Mouse (Mus musculus): Measurements from ENCODE around the gene Cd99l2. TPM values are rescaled to one million over a fixed set of nuclear protein-coding genes. Genes with fewer than 3 reads are reported as not detected.
"Not testable (repeated sequence)": the region's sequence is repeated elsewhere in the genome, so short reads cannot be mapped to it uniquely, and the experiment has no call there.

Gene Cd99l2
- polyA plus RNA-seq, 1 experiment, result 6.2 TPM

DNA sequence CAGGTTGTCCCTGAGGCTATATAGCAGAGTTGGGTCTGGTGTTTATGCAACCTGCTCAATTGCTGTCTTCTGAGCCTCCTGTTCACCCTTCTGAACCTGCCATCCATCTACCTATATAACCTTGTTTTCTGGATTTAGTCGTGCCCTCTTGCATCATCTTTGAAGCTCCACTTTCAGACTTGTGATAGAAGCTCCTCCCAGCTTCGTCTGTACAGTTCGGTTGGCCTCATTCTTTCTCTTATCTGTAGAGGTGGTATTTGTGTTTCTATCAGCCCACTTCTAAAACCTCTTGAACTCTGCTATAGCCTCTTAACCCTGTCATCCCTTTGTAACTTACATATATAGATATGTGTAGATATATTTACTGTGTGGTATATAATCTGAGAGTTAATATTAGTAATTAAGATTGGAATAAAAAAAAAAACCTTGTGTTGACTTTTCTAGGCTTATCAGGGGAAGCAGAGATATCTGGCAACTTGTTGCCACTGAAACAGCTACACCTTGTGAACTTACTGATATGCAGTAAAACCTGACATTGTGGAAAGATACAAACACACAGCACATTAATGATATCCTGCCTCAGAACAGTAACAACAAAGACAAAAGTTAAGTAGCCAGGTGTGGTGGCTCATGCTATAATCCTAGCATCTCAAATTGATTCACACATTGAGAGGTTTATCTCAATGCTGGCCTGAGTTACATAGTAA, 33.1 kb upstream of the Cd99l2 start:
- TF ChIP-seq POLR2A (IDR thresholded peaks at IDR 0.05; ENCODE audit: borderline replicate concordance, control insufficient read depth, low read depth, low read length), result no peak
- no peak for TF ChIP-seq CTCF (IDR thresholded peaks at IDR 0.05; ENCODE audit: control insufficient read depth, insufficient read depth, low read length)
- no peaks in the 10 kb centered on the region for H3K4me1 ChIP-seq (ENCODE audit: control insufficient read depth, insufficient read depth, low read length)
- no peak overlapping the region for H3K27ac ChIP-seq (ENCODE audit: control insufficient read depth, insufficient read depth, low read depth, low read length, poor library complexity)
- 45% methylated on average over 3 of the region's 3 CpGs for WGBS
- H3K4me3 ChIP-seq (replicated peaks; ENCODE audit: control insufficient read depth, low read depth, low read length), result no peak overlapping the region

DNA sequence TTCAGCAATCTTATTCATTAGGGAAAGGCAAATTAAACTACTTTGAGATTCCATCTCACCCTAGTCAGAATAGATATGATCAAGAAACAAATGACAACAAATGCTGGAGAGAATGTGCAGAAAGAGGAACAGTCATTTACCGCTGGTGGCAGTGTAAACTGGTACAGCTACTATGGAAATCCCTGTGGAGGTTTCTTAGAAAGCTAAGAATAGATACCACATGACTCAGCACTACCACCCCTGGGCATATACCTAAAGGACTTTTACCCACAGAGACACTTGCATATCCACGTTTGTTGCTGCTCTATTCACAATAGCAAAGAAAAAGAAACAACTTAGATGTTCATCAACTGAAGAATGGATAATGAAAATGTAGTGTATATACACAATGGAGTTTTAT, 31.7 kb upstream of the Cd99l2 start:
- H3K27ac ChIP-seq (ENCODE audit: control insufficient read depth, insufficient read depth, low read depth, low read length, poor library complexity), result no peak overlapping the region
- 17% methylated on average over 2 of the region's 2 CpGs for WGBS
- TF ChIP-seq POLR2A (IDR thresholded peaks at IDR 0.05; ENCODE audit: borderline replicate concordance, control insufficient read depth, low read depth, low read length) (no peak), CTCF (IDR thresholded peaks at IDR 0.05; ENCODE audit: control insufficient read depth, insufficient read depth, low read length) (no peak)

DNA sequence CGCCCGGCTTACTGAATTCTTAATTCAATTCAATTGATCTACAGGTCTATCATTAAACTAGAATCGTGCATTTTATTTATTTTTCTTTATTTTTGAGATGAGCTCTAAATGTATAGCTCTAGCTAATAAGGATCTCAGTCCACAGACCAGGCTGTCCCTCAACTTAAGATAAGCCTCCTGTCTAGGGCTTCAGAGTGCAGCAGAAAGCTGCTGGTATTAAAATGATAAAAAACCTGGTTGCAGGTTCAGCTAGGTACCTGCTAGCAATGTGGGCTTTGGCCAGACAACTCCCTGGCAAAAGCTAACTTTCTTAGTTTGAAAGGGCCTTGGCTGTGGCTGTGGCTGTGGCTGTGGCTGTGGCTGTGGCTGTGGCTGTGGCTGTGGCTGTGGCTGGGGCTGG, 30.2 kb upstream of the Cd99l2 start:
- Histone ChIP-seq H3K27ac (ENCODE audit: control insufficient read depth, insufficient read depth, low read depth, low read length, poor library complexity) (no peak overlapping the region), H3K4me3 (replicated peaks; ENCODE audit: control insufficient read depth, low read depth, low read length) (no peak overlapping the region), H3K4me1 (ENCODE audit: control insufficient read depth, insufficient read depth, low read length) (no peaks in the 10 kb centered on the region)
- WGBS, result 88% methylated on average over 3 of the region's 3 CpGs
- TF ChIP-seq CTCF (IDR thresholded peaks at IDR 0.05; ENCODE audit: control insufficient read depth, insufficient read depth, low read length) (no peak), POLR2A (IDR thresholded peaks at IDR 0.05; ENCODE audit: borderline replicate concordance, control insufficient read depth, low read depth, low read length) (no peak)

More for the DNA sequence above, 31.7 kb upstream of the Cd99l2 start:
- Histone ChIP-seq H3K4me1 (ENCODE audit: control insufficient read depth, insufficient read depth, low read length) (no peaks in the 10 kb centered on the region), H3K4me3 (replicated peaks; ENCODE audit: control insufficient read depth, low read depth, low read length) (no peak overlapping the region)

DNA sequence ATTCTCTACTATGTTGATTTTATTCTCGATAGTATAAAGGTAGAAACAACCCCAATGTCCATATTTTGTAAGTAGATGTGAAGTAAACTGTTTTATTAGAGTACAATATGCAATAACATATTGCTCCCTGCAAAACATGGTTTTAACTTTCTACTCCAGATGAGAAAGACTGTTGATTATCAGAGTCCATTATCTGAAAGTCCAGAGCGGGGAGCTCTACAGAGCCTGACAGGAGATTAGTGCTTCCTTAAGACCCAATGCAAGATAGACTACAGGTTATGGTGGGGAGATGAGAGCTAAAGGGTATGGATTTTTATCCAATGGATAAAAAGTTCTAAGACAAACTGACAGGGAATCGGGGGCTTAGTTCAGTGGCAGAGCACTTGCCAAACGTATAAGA, 26.6 kb upstream of the Cd99l2 start:
- no peak for TF ChIP-seq CTCF (IDR thresholded peaks at IDR 0.05; ENCODE audit: control insufficient read depth, insufficient read depth, low read length)
- no peak for TF ChIP-seq POLR2A (IDR thresholded peaks at IDR 0.05; ENCODE audit: borderline replicate concordance, control insufficient read depth, low read depth, low read length)
- 70% methylated on average over 4 of the region's 4 CpGs for WGBS
- Histone ChIP-seq H3K4me3 (replicated peaks; ENCODE audit: control insufficient read depth, low read depth, low read length) (no peak overlapping the region), H3K27ac (ENCODE audit: control insufficient read depth, insufficient read depth, low read depth, low read length, poor library complexity) (no peak overlapping the region), H3K4me1 (ENCODE audit: control insufficient read depth, insufficient read depth, low read length) (no peaks in the 10 kb centered on the region)

DNA sequence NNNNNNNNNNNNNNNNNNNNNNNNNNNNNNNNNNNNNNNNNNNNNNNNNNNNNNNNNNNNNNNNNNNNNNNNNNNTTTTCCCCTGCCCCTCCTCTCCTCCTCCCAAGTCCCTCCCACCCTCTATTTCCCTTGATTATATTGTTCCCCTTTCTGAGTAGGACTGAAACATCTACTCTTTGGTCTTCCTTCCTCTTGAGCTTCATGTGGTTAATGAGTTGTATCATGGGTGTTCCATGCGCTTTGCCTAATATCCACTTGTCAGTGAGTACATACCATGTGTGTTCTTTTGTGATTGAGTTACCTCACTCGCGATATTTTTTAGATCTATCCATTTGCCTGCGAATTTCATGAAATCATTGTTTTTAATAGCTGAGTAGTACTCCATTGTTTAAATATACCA, 13.9 kb upstream of the Cd99l2 start:
- not testable (repeated sequence) for H3K27ac ChIP-seq (ENCODE audit: control insufficient read depth, insufficient read depth, low read depth, low read length, poor library complexity); H3K4me3 ChIP-seq (replicated peaks; ENCODE audit: control insufficient read depth, low read depth, low read length); H3K4me1 ChIP-seq (ENCODE audit: control insufficient read depth, insufficient read depth, low read length)
- WGBS, result 56% methylated on average over 4 of the region's 4 CpGs

DNA sequence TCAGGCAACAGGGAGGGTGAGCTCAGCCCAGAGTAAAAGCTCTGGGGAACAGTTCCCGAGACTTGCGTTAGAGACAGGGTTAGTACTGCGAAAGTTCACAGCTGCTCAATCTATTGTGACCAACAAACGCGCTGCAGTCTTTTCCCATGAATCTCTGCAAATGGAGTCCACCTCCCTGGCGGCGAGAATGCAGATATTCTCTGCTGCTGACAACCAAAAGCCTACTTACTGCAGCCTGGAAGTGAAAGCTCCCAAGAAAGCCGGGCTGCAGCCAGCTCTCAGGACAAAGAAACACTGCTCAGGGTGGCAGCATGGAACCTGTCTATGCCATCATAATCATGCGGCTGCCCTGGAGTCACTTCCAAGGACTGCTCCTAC, 619 bp upstream of the Cd99l2 start:
- peak overlapping the region; percentile 75 for H3K4me3 ChIP-seq (replicated peaks; ENCODE audit: control insufficient read depth, low read depth, low read length)
- no peak for TF ChIP-seq CTCF (IDR thresholded peaks at IDR 0.05; ENCODE audit: control insufficient read depth, insufficient read depth, low read length)
- TF ChIP-seq POLR2A (IDR thresholded peaks at IDR 0.05; ENCODE audit: borderline replicate concordance, control insufficient read depth, low read depth, low read length), result no peak
- no peak overlapping the region for H3K27ac ChIP-seq (ENCODE audit: control insufficient read depth, insufficient read depth, low read depth, low read length, poor library complexity)
- no peaks in the 10 kb centered on the region for H3K4me1 ChIP-seq (ENCODE audit: control insufficient read depth, insufficient read depth, low read length)
- WGBS, result 19% methylated on average over 9 of the region's 9 CpGs

DNA sequence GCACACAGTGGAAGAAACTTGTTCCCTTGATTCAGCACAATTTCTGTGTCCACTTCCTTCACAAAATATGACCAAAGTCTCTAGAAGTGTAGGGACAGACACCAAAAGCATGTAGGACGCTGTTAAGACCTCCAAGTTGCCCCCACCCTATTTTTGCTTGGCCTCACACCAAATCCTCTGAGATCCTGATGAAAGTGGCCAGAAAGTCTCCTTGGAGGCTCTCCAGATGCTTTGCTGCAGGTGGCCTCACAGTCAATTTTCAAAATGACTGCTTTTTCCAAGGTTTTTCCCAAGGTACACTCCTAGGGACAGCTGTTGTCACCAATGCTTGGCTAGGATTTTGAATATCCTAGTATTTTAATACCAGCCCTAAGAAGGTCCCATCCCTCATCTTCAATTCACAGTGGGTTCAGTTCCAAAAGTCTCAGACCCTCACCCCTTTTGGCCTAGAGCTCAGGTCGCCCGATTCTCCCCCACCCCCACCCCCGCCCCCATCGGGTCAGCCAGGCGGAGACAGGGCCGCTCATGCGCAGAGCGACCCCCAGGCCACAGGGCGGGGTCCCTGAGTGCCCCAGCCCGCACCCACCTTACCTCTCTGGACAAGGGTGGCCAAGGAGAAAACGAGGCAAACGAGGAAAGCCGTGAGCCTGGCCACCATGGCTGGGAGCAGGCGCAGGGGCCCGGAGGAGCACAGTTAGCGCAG, 567 bp downstream of the Cd99l2 start:
- TF ChIP-seq CTCF (IDR thresholded peaks at IDR 0.05; ENCODE audit: control insufficient read depth, insufficient read depth, low read length) (no peak), POLR2A (IDR thresholded peaks at IDR 0.05; ENCODE audit: borderline replicate concordance, control insufficient read depth, low read depth, low read length) (no peak)
- 24% methylated on average over 17 of the region's 17 CpGs for WGBS
- peak overlapping the region; percentile 75 for H3K4me3 ChIP-seq (replicated peaks; ENCODE audit: control insufficient read depth, low read depth, low read length)
- no peaks in the 10 kb centered on the region for H3K4me1 ChIP-seq (ENCODE audit: control insufficient read depth, insufficient read depth, low read length)
- peak overlapping the region; percentile 55; the same call in 1 of the 2 replicates for H3K27ac ChIP-seq (ENCODE audit: control insufficient read depth, insufficient read depth, low read depth, low read length, poor library complexity)

DNA sequence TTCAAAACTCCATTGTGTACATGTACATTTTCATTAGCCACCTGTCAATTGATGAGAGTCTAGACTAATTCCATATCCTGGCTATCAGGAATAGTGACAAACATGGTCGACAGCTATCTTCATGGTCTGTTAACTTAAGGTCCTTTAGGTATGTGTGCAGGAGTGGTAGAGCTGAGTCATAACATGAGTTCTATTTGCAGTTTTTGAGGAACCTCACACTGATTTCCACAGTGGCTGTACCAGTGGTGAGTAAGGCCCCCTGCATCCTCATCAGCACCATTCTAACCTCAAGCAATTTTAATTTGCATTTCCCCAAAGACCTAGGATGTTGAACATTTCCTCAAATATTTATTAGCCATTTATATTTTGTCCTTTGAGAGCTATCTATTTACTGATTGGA, 3.3 kb downstream of the Cd99l2 start:
- H3K4me1 ChIP-seq (ENCODE audit: control insufficient read depth, insufficient read depth, low read length), result no peaks in the 10 kb centered on the region
- no peak overlapping the region for H3K4me3 ChIP-seq (replicated peaks; ENCODE audit: control insufficient read depth, low read depth, low read length)
- TF ChIP-seq POLR2A (IDR thresholded peaks at IDR 0.05; ENCODE audit: borderline replicate concordance, control insufficient read depth, low read depth, low read length) (no peak), CTCF (IDR thresholded peaks at IDR 0.05; ENCODE audit: control insufficient read depth, insufficient read depth, low read length) (no peak)
- H3K27ac ChIP-seq (ENCODE audit: control insufficient read depth, insufficient read depth, low read depth, low read length, poor library complexity), result no peak overlapping the region
- 50% methylated on average over 1 of the region's 1 CpGs for WGBS

All from bone marrow, adult 2 months (tissue).